Mouse (Mus musculus) stomach, postnatal 0 days (tissue): ENCODE results near the gene Rad51c.

Experiments
- CTCF ChIP-seq: IDR thresholded peaks from 2 replicates; pipeline ENCODE4 v1.5.1; 2016; ENCODE audit warnings: antibody characterized with exemption, low read depth, mild to moderate bottlenecking, moderate library complexity
- EP300 ChIP-seq: optimal IDR thresholded peaks from 2 replicates; pipeline ENCODE3; 2016; ENCODE audit warnings: antibody characterized with exemption

GRCm38 (mm10) chr11:87426121-87426449 lies 21.3 kb upstream of the Rad51c start:
- TF ChIP-seq CTCF = no peak
- no peak for TF ChIP-seq EP300
